Mouse (Mus musculus) neural tube, embryonic 13.5 days (tissue): Measurements from ENCODE around the gene Anapc13. TPM values are rescaled to one million over a fixed set of nuclear protein-coding genes. Genes with fewer than 3 reads are reported as not detected.

Experiments
- ATAC-seq: fragments of 200-750 bp; cut with Nextera tagmentation; 2 replicates; pipeline ENCODE4 v1.8.0; 2017; ENCODE audit warnings: low read depth, mild to moderate bottlenecking, moderate TSS enrichment, moderate library complexity
- H3K27ac ChIP-seq: fragments of 300-500 bp; sonication (generic); replicated peaks from 2 replicates; pipeline ENCODE4 v1.5.1; 2015; ENCODE audit warnings: moderate library complexity, mild to moderate bottlenecking, inconsistent platforms
- H3K27me3 ChIP-seq: fragments of 300-500 bp; sonication (generic); 2 replicates; pipeline ENCODE4 v1.6.1; 2015; ENCODE audit warnings: mild to moderate bottlenecking, inconsistent platforms
- H3K36me3 ChIP-seq: fragments of 300-500 bp; sonication (generic); 2 replicates; pipeline ENCODE4 v1.6.1; 2015; ENCODE audit warnings: mild to moderate bottlenecking, inconsistent platforms
- H3K4me1 ChIP-seq: fragments of 300-500 bp; sonication (generic); replicated peaks from 2 replicates; pipeline ENCODE4 v1.6.1; 2015; ENCODE audit warnings: inconsistent platforms
- H3K4me2 ChIP-seq: fragments of 300-500 bp; sonication (generic); 2 replicates; pipeline ENCODE4 v1.6.1; 2015; ENCODE audit warnings: inconsistent platforms, mild to moderate bottlenecking, moderate library complexity
- H3K4me3 ChIP-seq: fragments of 300-500 bp; sonication (generic); 2 replicates; pipeline ENCODE4 v1.5.1; 2015; ENCODE audit warnings: mild to moderate bottlenecking, inconsistent platforms
- H3K9ac ChIP-seq: fragments of 300-500 bp; sonication (generic); 2 replicates; pipeline ENCODE4 v1.6.1; 2015; ENCODE audit warnings: moderate library complexity, mild to moderate bottlenecking, inconsistent platforms
- H3K9me3 ChIP-seq: fragments of 300-500 bp; sonication (generic); 2 replicates; pipeline ENCODE4 v1.6.1; 2016; ENCODE audit warnings: inconsistent platforms
- WGBS: fragments of 180-500 bp; shearing (Covaris S2); methylation state at CpG from one replicate; pipeline ENCODE4 v1.1.7; 2015; 5-methylcytosine and 5-hydroxymethylcytosine counted together
- polyA plus RNA-seq: library from polyadenylated mRNA; unstranded; fragments of >200 nt; fragmentation: Nextera tagmentation; extraction: Ambion mirVana; gene quantifications from 2 replicates; pipeline ENCODE4 v1.2.1, GENCODE M21; 2015

Anapc13 gene
- polyA plus RNA-seq, result 174 TPM in 2 replicates

DNA sequence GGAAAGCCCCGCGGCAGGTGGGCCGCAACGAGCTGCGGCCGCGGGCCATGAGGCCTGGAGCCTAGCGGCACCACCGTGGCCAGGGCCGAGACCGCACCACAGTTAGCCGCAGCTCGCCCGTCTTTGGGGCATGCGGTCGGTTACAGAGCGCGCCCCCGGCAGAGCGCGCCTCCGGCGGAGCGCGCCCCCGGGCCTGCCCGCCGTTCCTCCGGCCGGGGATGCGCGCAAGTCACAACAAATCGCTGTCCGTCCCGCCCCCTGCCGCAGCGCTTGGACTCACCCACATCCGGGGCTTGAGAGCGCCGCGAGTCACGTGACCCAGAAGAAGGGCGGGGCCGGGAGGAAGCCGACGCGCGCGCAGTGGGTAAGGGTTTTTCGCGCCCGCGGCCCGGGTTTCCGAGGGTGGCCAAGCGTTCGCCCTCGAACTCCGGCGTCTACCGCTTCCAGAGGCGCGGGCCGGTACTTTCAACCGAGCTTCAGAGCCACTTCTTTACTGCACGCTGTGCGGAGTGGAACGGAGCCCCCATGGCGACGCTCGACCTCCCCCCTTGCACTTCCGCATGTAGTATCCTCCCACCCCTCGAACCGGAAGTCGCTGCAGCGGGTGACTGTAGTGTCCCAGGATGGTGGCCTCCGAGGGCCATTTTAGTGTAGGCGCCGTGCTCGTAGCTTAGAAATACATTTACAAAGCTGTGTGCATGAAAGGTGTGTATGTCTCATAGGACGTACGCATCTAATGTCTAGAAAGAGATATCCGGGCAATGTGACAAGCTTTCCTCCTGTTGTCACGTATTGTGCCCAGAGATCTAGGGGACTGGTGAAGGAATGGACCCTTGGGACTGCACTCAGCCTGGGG is at the start of gene Anapc13, which contains the start of gene Cep63:
TSS of gene Anapc13 (plus strand) at position 314 of the 856 bp plus-strand sequence.
TSS of gene Cep63 (minus strand) at position 552 of the 856 bp plus-strand sequence.
- H3K27ac ChIP-seq, result peak within 1 kb of the TSS; percentile 99
- H3K27me3 ChIP-seq, result no peaks in the 10 kb centered on the region
- no peaks in the 10 kb centered on the region for H3K9me3 ChIP-seq
- peaks cover 24% of the 10 kb centered on the region for H3K4me1 ChIP-seq
- peak within 1 kb of the TSS; percentile 100 for H3K9ac ChIP-seq
- WGBS, result 0% methylated on average over 84 of the region's 84 CpGs
- H3K36me3 ChIP-seq, result peaks cover 9% of the 10 kb centered on the region; the same call in 1 of the 2 replicates
- peak within 1 kb of the TSS; percentile 92 for H3K4me3 ChIP-seq
- peak within 1 kb of the TSS; percentile 79 for H3K4me2 ChIP-seq
- ATAC-seq, result peak; percentile 96

DNA sequence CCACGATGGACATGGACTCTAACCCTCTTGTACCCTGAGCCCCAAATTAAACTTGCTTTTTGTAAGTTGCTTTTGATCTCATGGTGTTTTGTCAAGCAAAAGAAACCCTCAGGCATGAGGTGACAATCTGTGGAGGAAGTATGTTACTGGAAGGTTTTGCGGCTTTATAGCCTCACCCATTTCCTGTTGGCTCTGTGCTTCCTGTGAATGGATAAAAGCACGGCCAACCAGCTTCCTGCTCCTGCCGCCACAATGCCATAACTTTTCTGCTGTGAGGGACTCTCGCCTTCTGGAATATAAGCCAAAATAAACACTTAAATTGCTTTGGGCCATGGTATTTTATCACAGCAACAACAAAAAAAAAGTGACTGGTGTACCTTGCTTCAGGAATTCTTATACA is 48.6 kb upstream of the Anapc13 start:
- Histone ChIP-seq H3K9ac (no peak overlapping the region), H3K27ac (no peak overlapping the region), H3K4me3 (no peak overlapping the region), H3K4me1 (peaks cover 13% of the 10 kb centered on the region), H3K27me3 (no peaks in the 10 kb centered on the region), H3K9me3 (no peaks in the 10 kb centered on the region), H3K4me2 (no peak overlapping the region), H3K36me3 (no peaks in the 10 kb centered on the region)
- no peak for ATAC-seq
- WGBS, result 72% methylated on average over 5 of the region's 5 CpGs

- no peaks in the 10 kb centered on the region for H3K27me3 ChIP-seq
- WGBS, result 73% methylated on average over 12 of the region's 12 CpGs
- no peaks in the 10 kb centered on the region for H3K9me3 ChIP-seq
- H3K4me3 ChIP-seq, result no peak overlapping the region
- no peak overlapping the region for H3K4me2 ChIP-seq
- H3K36me3 ChIP-seq, result peaks cover 27% of the 10 kb centered on the region
- H3K27ac ChIP-seq, result no peak overlapping the region
- H3K9ac ChIP-seq, result no peak overlapping the region
- no peaks in the 10 kb centered on the region for H3K4me1 ChIP-seq
- no peak for ATAC-seq
Observed at GRCm38 (mm10) chr9:102581921-102582469, 44.1 kb upstream of the Anapc13 start.

- WGBS, result 66% methylated on average over 5 of the region's 5 CpGs
- no peak overlapping the region for H3K27ac ChIP-seq
- ATAC-seq, result no peak
- H3K27me3 ChIP-seq, result no peaks in the 10 kb centered on the region
- H3K4me2 ChIP-seq, result no peak overlapping the region
- H3K4me1 ChIP-seq, result no peaks in the 10 kb centered on the region
- H3K36me3 ChIP-seq, result peaks cover 35% of the 10 kb centered on the region
- no peak overlapping the region for H3K4me3 ChIP-seq
- H3K9me3 ChIP-seq, result no peaks in the 10 kb centered on the region
- H3K9ac ChIP-seq, result no peak overlapping the region
Observed at GRCm38 (mm10) chr9:102587347-102587746, 38.7 kb upstream of the Anapc13 start.

- Histone ChIP-seq H3K4me1 (peaks cover 3% of the 10 kb centered on the region; the same call in 1 of the 2 replicates), H3K36me3 (peaks cover 35% of the 10 kb centered on the region), H3K27me3 (no peaks in the 10 kb centered on the region), H3K9me3 (no peaks in the 10 kb centered on the region), H3K4me3 (no peak overlapping the region), H3K9ac (no peak overlapping the region), H3K27ac (no peak overlapping the region), H3K4me2 (no peak overlapping the region)
- WGBS, result 59% methylated on average over 6 of the region's 6 CpGs
- no peak for ATAC-seq
Observed at GRCm38 (mm10) chr9:102594667-102595393, 31.3 kb upstream of the Anapc13 start.

DNA sequence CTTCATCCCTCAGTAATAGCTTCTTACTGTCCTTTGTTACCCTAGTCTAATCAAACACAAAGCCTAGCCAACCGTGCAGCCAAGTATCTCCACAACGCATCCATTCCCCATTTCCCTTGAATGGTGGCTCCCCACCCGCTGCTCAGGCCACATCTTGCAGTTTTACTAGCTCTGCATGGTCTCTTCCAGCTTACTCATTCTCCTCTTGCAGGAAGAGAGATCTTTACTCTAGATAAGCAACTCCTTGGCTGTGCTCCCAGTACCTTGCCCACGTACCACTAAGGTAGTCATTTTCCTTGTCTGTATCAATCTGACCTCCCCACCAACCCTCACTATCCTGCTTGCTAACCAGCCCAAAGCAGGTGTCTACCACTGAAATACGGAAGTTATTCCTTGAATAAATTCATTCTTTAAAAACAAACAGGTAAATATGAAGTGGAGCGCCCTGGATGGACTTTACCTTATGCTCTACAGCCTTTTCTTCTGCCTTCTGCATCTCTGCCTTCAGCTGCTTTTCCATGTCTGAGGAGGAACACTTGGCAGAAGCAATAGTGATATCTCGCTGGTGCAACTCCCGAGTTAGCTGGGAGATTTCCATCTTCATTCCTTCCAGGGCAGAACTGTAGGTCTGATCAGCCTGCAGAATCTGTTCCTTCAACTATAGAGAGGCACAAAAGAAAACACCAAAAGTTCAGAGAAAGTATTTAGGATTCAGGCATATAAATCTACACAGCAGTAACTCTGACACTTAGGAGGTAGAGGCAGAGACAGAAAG is 30.2 kb upstream of the Anapc13 start:
- Histone ChIP-seq H3K36me3 (peaks cover 38% of the 10 kb centered on the region), H3K4me2 (no peak overlapping the region), H3K27ac (no peak overlapping the region), H3K4me3 (no peak overlapping the region), H3K27me3 (no peaks in the 10 kb centered on the region), H3K9ac (no peak overlapping the region), H3K4me1 (peaks cover 3% of the 10 kb centered on the region; the same call in 1 of the 2 replicates), H3K9me3 (no peaks in the 10 kb centered on the region)
- WGBS, result 76% methylated on average over 8 of the region's 8 CpGs
- no peak for ATAC-seq

GRCm38 (mm10) chr9:102601187-102601586 is 24.9 kb upstream of the Anapc13 start:
- H3K27me3 ChIP-seq, result no peaks in the 10 kb centered on the region
- H3K4me3 ChIP-seq, result no peak overlapping the region
- WGBS, result 90% methylated on average over 2 of the region's 2 CpGs
- no peak overlapping the region for H3K9ac ChIP-seq
- no peak for ATAC-seq
- peaks cover 29% of the 10 kb centered on the region for H3K36me3 ChIP-seq
- no peak overlapping the region for H3K27ac ChIP-seq
- H3K9me3 ChIP-seq, result no peaks in the 10 kb centered on the region
- no peak overlapping the region for H3K4me2 ChIP-seq
- H3K4me1 ChIP-seq, result no peaks in the 10 kb centered on the region

- Histone ChIP-seq H3K4me3 (no peak overlapping the region), H3K4me1 (no peaks in the 10 kb centered on the region), H3K27ac (no peak overlapping the region), H3K36me3 (peaks cover 26% of the 10 kb centered on the region), H3K9me3 (no peaks in the 10 kb centered on the region), H3K4me2 (no peak overlapping the region), H3K9ac (no peak overlapping the region), H3K27me3 (no peaks in the 10 kb centered on the region)
- 90% methylated on average over 2 of the region's 2 CpGs for WGBS
- ATAC-seq, result no peak
Observed at GRCm38 (mm10) chr9:102601666-102602065, 24.4 kb upstream of the Anapc13 start.

DNA sequence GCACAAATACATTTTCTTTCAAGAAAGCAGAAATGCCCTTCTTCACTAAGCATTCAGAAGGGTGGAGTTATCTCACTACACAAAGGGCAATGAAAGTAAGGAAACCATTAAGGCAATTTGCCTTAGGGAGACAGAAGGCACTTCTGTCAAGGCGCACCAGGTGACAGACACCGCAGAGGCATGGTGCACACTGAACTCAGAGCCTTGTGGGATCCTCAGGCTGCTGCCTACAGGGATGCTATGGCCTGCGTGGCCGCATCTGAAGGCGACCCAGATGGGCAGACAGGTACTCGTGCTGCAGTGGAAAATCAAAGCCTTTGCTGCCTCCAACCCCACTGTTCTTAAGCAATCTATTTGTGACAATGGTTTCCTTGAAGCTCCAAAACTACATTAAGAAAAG is 20.9 kb upstream of the Anapc13 start:
- no peak for ATAC-seq
- Histone ChIP-seq H3K27ac (no peak overlapping the region), H3K27me3 (no peaks in the 10 kb centered on the region), H3K9ac (no peak overlapping the region), H3K4me2 (no peak overlapping the region), H3K9me3 (no peaks in the 10 kb centered on the region), H3K4me1 (no peaks in the 10 kb centered on the region), H3K4me3 (no peak overlapping the region), H3K36me3 (peaks cover 39% of the 10 kb centered on the region)
- WGBS, result 85% methylated on average over 6 of the region's 6 CpGs

GRCm38 (mm10) chr9:102607471-102607870 is 18.6 kb upstream of the Anapc13 start:
- Histone ChIP-seq H3K9me3 (no peaks in the 10 kb centered on the region), H3K27ac (no peak overlapping the region), H3K4me3 (no peak overlapping the region), H3K4me2 (no peak overlapping the region), H3K36me3 (peaks cover 45% of the 10 kb centered on the region), H3K9ac (no peak overlapping the region), H3K27me3 (no peaks in the 10 kb centered on the region), H3K4me1 (no peaks in the 10 kb centered on the region)
- whole genome bisulfite sequencing, result 67% methylated on average over 5 of the region's 5 CpGs
- ATAC-seq, result no peak

- WGBS, result 93% methylated on average over 3 of the region's 3 CpGs
- Histone ChIP-seq H3K36me3 (peaks cover 53% of the 10 kb centered on the region), H3K27me3 (no peaks in the 10 kb centered on the region), H3K27ac (no peak overlapping the region), H3K4me3 (no peak overlapping the region), H3K4me2 (no peak overlapping the region), H3K4me1 (no peaks in the 10 kb centered on the region), H3K9me3 (no peaks in the 10 kb centered on the region), H3K9ac (no peak overlapping the region)
- no peak for ATAC-seq
Observed at GRCm38 (mm10) chr9:102609221-102609620, 16.9 kb upstream of the Anapc13 start.
